ENCODE assay signal across 8 mouse cellular contexts in the genomic region with DNA sequence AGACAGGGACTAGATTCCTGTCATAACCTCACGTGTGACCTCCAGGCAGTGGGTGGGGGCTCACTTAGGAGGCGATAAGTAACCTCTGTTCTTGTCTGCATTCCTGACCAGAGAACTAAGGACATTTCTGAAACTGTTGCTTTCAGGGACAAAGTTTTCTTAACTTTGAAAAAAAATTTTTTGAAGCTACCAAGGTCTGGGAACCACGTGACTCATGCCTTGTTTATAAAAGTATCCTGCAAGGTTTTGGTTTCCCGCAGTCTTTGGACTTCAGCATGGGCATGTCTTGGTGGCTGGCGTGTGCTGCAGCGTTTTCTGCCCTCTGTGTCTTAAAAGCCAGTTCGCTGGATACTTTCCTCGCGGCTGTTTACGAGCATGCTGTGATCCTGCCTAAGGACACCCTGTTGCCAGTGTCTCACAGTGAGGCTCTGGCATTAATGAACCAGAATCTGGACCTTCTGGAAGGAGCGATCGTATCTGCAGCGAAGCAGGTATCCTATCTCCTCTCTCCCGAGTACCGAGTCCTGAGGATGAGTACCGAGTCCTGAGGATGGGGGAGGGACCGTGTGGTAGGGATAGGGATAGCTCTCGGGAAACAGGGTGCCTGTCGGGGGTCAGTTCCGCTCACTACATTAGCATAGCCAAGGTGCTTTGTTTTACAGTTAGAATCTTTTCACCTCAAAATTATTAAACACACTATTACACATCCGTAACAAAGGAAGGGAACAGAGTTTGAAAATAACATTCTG. TPM values are rescaled to one million over a fixed set of nuclear protein-coding genes. Genes with fewer than 3 reads are reported as not detected.
DNase-seq lines count a peak whose midpoint lies in the region; ATAC-seq lines count a peak whose summit lies in the region.

A gene (plus strand): TSS at position 88 of the 749 bp plus-strand sequence.

- peak within 1 kb of the TSS; percentile 39; the same call in 1 of the 2 replicates for H3K4me2 ChIP-seq in forebrain, embryonic 11.5 days (ENCODE audit: low read depth, low read length, severe bottlenecking)
- peak within 1 kb of the TSS; percentile 58 for H3K4me2 ChIP-seq in kidney, embryonic 16.5 days (replicated peaks; ENCODE audit: low read depth, low read length)
- H3K4me2 ChIP-seq in midbrain, embryonic 11.5 days: peak within 1 kb of the TSS; percentile 19; the same call in 1 of the 2 replicates

- no peak within 1 kb of the TSS for H3K27ac ChIP-seq in forebrain, embryonic 11.5 days (ENCODE audit: low read depth, low read length)
- H3K27ac ChIP-seq in kidney, embryonic 16.5 days (ENCODE audit: low read length): no peak within 1 kb of the TSS
- H3K27ac ChIP-seq in midbrain, embryonic 11.5 days (ENCODE audit: low read depth, low read length): no peak within 1 kb of the TSS

- WGBS in forebrain, embryonic 11.5 days: 39% methylated on average over 21 of the region's 21 CpGs
- WGBS in kidney, embryonic 16.5 days: 29% methylated on average over 21 of the region's 21 CpGs
- WGBS in midbrain, embryonic 11.5 days: 40% methylated on average over 21 of the region's 21 CpGs

- peaks cover 21% of the 10 kb centered on the region for H3K9me3 ChIP-seq in megakaryocyte, embryonic 14.5 days
- H3K9me3 ChIP-seq in forebrain, embryonic 11.5 days (ENCODE audit: control insufficient read depth, low read length): no peaks in the 10 kb centered on the region
- H3K9me3 ChIP-seq in kidney, embryonic 16.5 days (ENCODE audit: low read length): no peaks in the 10 kb centered on the region
- no peaks in the 10 kb centered on the region for H3K9me3 ChIP-seq in midbrain, embryonic 11.5 days (ENCODE audit: control insufficient read depth, low read length)

- no peak within 1 kb of the TSS for H3K9ac ChIP-seq in forebrain, embryonic 11.5 days (ENCODE audit: low read length)
- H3K9ac ChIP-seq in kidney, embryonic 16.5 days (replicated peaks; ENCODE audit: low read length): peak within 1 kb of the TSS; percentile 63
- no peak within 1 kb of the TSS for H3K9ac ChIP-seq in midbrain, embryonic 11.5 days (ENCODE audit: low read length)

- peak within 1 kb of the TSS; percentile 23 for H3K4me3 ChIP-seq in megakaryocyte, embryonic 14.5 days (replicated peaks)
- no peak within 1 kb of the TSS for H3K4me3 ChIP-seq in forebrain, embryonic 11.5 days (ENCODE audit: low read depth, low read length)
- peak within 1 kb of the TSS; percentile 37 for H3K4me3 ChIP-seq in kidney, embryonic 16.5 days (ENCODE audit: low read length)
- no peak within 1 kb of the TSS for H3K4me3 ChIP-seq in midbrain, embryonic 11.5 days (ENCODE audit: low read depth, low read length)

- H3K36me3 ChIP-seq in megakaryocyte, embryonic 14.5 days (replicated peaks; ENCODE audit: low read length): no peaks in the 10 kb centered on the region
- no peaks in the 10 kb centered on the region for H3K36me3 ChIP-seq in forebrain, embryonic 11.5 days (ENCODE audit: control insufficient read depth, insufficient read depth, low read length)
- no peaks in the 10 kb centered on the region for H3K36me3 ChIP-seq in kidney, embryonic 16.5 days (ENCODE audit: insufficient read depth, low read length)
- H3K36me3 ChIP-seq in midbrain, embryonic 11.5 days (ENCODE audit: control insufficient read depth, insufficient read depth, low read length): no peaks in the 10 kb centered on the region

- no peaks in the 10 kb centered on the region for H3K27me3 ChIP-seq in megakaryocyte, embryonic 14.5 days (replicated peaks)
- no peaks in the 10 kb centered on the region for H3K27me3 ChIP-seq in forebrain, embryonic 11.5 days (ENCODE audit: control insufficient read depth, insufficient read depth, low read length)
- no peaks in the 10 kb centered on the region for H3K27me3 ChIP-seq in kidney, embryonic 16.5 days (ENCODE audit: insufficient read depth, low read length)
- no peaks in the 10 kb centered on the region for H3K27me3 ChIP-seq in midbrain, embryonic 11.5 days (ENCODE audit: control insufficient read depth, insufficient read depth, low read length)

- ATAC-seq in megakaryocyte, adult 5-6 weeks (ENCODE audit: poor library complexity, severe bottlenecking): no peak
- no peak for ATAC-seq in forebrain, embryonic 11.5 days (replicated peaks; ENCODE audit: low FRiP score)
- ATAC-seq in kidney, embryonic 16.5 days (ENCODE audit: low FRiP score, low TSS enrichment): no peak
- no peak for ATAC-seq in midbrain, embryonic 11.5 days (ENCODE audit: low FRiP score)

- intact Hi-C loops in gastrocnemius, postnatal 36 days (cut with DNase I): no loop called here

- H3K4me1 ChIP-seq in megakaryocyte, embryonic 14.5 days: no peaks in the 10 kb centered on the region
- H3K4me1 ChIP-seq in forebrain, embryonic 11.5 days (replicated peaks; ENCODE audit: control insufficient read depth, insufficient read depth, low read length): no peaks in the 10 kb centered on the region
- H3K4me1 ChIP-seq in kidney, embryonic 16.5 days (ENCODE audit: insufficient read depth, low read length): peaks cover 9% of the 10 kb centered on the region
- H3K4me1 ChIP-seq in midbrain, embryonic 11.5 days (ENCODE audit: control insufficient read depth, insufficient read depth, low read length): no peaks in the 10 kb centered on the region

- DNase-seq in forebrain, embryonic 11.5 days (ENCODE audit: low spot score): no peak
- no peak for DNase-seq in midbrain, embryonic 11.5 days (ENCODE audit: low spot score, missing footprints)
- DNase-seq in right cerebral cortex, postnatal 10 days (ENCODE audit: low spot score in 2 of 2): no peak
- DNase-seq in gastrocnemius, postnatal 36 days: no peak
- DNase-seq in layer of hippocampus, adult 9-11 months: no peak

RNA-seq across cellular contexts. Expression of the gene that starts here (rescaled TPM):
- not detected in 2 replicates for polyA plus RNA-seq in megakaryocyte, embryonic 14.5 days (2012; ENCODE audit: insufficient read depth, low replicate concordance)
- not detected in 2 replicates for total RNA-seq in megakaryocyte, adult 5-6 weeks (2015)
- total RNA-seq in megakaryocyte, adult 5-6 weeks (2017): not detected in 2 replicates
- polyA plus RNA-seq in forebrain, embryonic 11.5 days (2014; fragmentation: Nextera tagmentation; extraction: Ambion mirVana): 1.5 and 3.7 TPM in 2 replicates
- polyA plus RNA-seq in kidney, embryonic 16.5 days (2015; fragmentation: Nextera tagmentation; extraction: Ambion mirVana): 4.2 and 4.5 TPM in 2 replicates
- 2.6 and 2.9 TPM in 2 replicates for polyA plus RNA-seq in midbrain, embryonic 11.5 days (2014; fragmentation: Nextera tagmentation; extraction: Ambion mirVana)
- under 1 TPM; 0.20 to 0.27 TPM for total RNA-seq in gastrocnemius, postnatal 36 days (2021)

Comparison
In these comparisons a context has a peak if more than half of its experiments do, and no peak if none do; other contexts are left out.
1. H3K4me3 ChIP-seq: peak in megakaryocyte, embryonic 14.5 days (single experiment) and kidney, embryonic 16.5 days (single experiment); none in forebrain, embryonic 11.5 days (single experiment) and midbrain, embryonic 11.5 days (single experiment).
2. Peak in every context shown above with its lines, with median percentiles within 50 percentile points of each other: H3K4me2 ChIP-seq.